Mouse (Mus musculus): Measurements from ENCODE around the gene Appl1. TPM values are rescaled to one million over a fixed set of nuclear protein-coding genes. Genes with fewer than 3 reads are reported as not detected.
"Not testable (repeated sequence)": the region's sequence is repeated elsewhere in the genome, so short reads cannot be mapped to it uniquely, and the experiment has no call there.

The Appl1 gene
- polyA plus RNA-seq, 1 experiment from 2014 or later, result 39.2 TPM

GRCm38 (mm10) chr14:26960518-26960917 lies 10.5 kb downstream of the Appl1 start:
- Histone ChIP-seq H3K4me2 (no peak overlapping the region), H3K9ac (no peak overlapping the region), H3K4me1 (no peaks in the 10 kb centered on the region), H3K27me3 (replicated peaks) (no peaks in the 10 kb centered on the region), H3K9me3 (no peaks in the 10 kb centered on the region), H3K4me3 (replicated peaks) (no peak overlapping the region), H3K36me3 (no peaks in the 10 kb centered on the region), H3K27ac (no peak overlapping the region)
- no peak for ATAC-seq (ENCODE audit: insufficient read depth, low FRiP score, low read depth)
- 82% methylated on average over 1 of the region's 1 CpGs for WGBS

- H3K27ac ChIP-seq; H3K27me3 ChIP-seq (replicated peaks); H3K4me2 ChIP-seq; ATAC-seq (ENCODE audit: insufficient read depth, low FRiP score, low read depth); H3K9ac ChIP-seq; H3K4me1 ChIP-seq; H3K9me3 ChIP-seq; H3K36me3 ChIP-seq; H3K4me3 ChIP-seq (replicated peaks): not testable (repeated sequence)
- WGBS, result 89% methylated on average over 2 of the region's 2 CpGs
These were observed 14.9 kb downstream of the Appl1 start for GRCm38 (mm10) chr14:26956139-26956538.

- Histone ChIP-seq H3K9me3 (no peaks in the 10 kb centered on the region), H3K9ac (no peak overlapping the region), H3K36me3 (no peaks in the 10 kb centered on the region), H3K4me3 (replicated peaks) (no peak overlapping the region), H3K27ac (no peak overlapping the region), H3K27me3 (replicated peaks) (no peaks in the 10 kb centered on the region), H3K4me2 (no peak overlapping the region), H3K4me1 (no peaks in the 10 kb centered on the region)
- ATAC-seq (ENCODE audit: insufficient read depth, low FRiP score, low read depth), result no peak
- WGBS, result 78% methylated on average over 4 of the region's 4 CpGs
These were observed 35.5 kb downstream of the Appl1 start for GRCm38 (mm10) chr14:26935558-26935957.

- no peak overlapping the region for H3K27ac ChIP-seq
- H3K9me3 ChIP-seq, result no peaks in the 10 kb centered on the region
- no peak for ATAC-seq (ENCODE audit: insufficient read depth, low FRiP score, low read depth)
- no peak overlapping the region for H3K4me3 ChIP-seq (replicated peaks)
- H3K27me3 ChIP-seq (replicated peaks), result no peaks in the 10 kb centered on the region
- H3K4me1 ChIP-seq, result no peaks in the 10 kb centered on the region
- no peaks in the 10 kb centered on the region for H3K36me3 ChIP-seq
- no peak overlapping the region for H3K9ac ChIP-seq
- H3K4me2 ChIP-seq, result no peak overlapping the region
- WGBS, result 91% methylated on average over 3 of the region's 3 CpGs
These were observed 36.1 kb downstream of the Appl1 start for GRCm38 (mm10) chr14:26934891-26935290.

GRCm38 (mm10) chr14:26923702-26924421 lies 47.2 kb downstream of the Appl1 start:
- no peak overlapping the region for H3K27ac ChIP-seq
- H3K4me2 ChIP-seq, result no peak overlapping the region
- H3K27me3 ChIP-seq (replicated peaks), result no peaks in the 10 kb centered on the region
- ATAC-seq (ENCODE audit: insufficient read depth, low FRiP score, low read depth), result no peak
- 86% methylated on average over 5 of the region's 5 CpGs for WGBS
- H3K4me3 ChIP-seq (replicated peaks), result no peak overlapping the region
- H3K36me3 ChIP-seq, result 0 out of 2 replicates have a peak, but pooled peaks cover 4% of the 10 kb centered on the region
- no peak overlapping the region for H3K9ac ChIP-seq
- no peaks in the 10 kb centered on the region for H3K9me3 ChIP-seq
- no peaks in the 10 kb centered on the region for H3K4me1 ChIP-seq

GRCm38 (mm10) chr14:26919310-26919709 lies 51.7 kb downstream of the Appl1 start:
- H3K9me3 ChIP-seq, result no peaks in the 10 kb centered on the region
- 92% methylated on average over 3 of the region's 3 CpGs for WGBS
- no peak overlapping the region for H3K9ac ChIP-seq
- H3K4me2 ChIP-seq, result no peak overlapping the region
- H3K36me3 ChIP-seq, result no peaks in the 10 kb centered on the region
- H3K27ac ChIP-seq, result no peak overlapping the region
- H3K27me3 ChIP-seq (replicated peaks), result no peaks in the 10 kb centered on the region
- ATAC-seq (ENCODE audit: insufficient read depth, low FRiP score, low read depth), result no peak
- H3K4me3 ChIP-seq (replicated peaks), result no peak overlapping the region
- no peaks in the 10 kb centered on the region for H3K4me1 ChIP-seq

GRCm38 (mm10) chr14:26913681-26914268 lies 57.3 kb downstream of the Appl1 start:
- Histone ChIP-seq H3K4me2 (no peak overlapping the region), H3K9me3 (no peaks in the 10 kb centered on the region), H3K4me1 (no peaks in the 10 kb centered on the region), H3K27ac (no peak overlapping the region), H3K9ac (no peak overlapping the region), H3K36me3 (no peaks in the 10 kb centered on the region), H3K4me3 (replicated peaks) (no peak overlapping the region), H3K27me3 (replicated peaks) (no peaks in the 10 kb centered on the region)
- 75% methylated on average over 9 of the region's 9 CpGs for WGBS
- ATAC-seq (ENCODE audit: insufficient read depth, low FRiP score, low read depth), result no peak

GRCm38 (mm10) chr14:26911826-26912225 lies 59.2 kb downstream of the Appl1 start:
- WGBS, result 88% methylated on average over 13 of the region's 13 CpGs
- no peaks in the 10 kb centered on the region for H3K4me1 ChIP-seq
- H3K4me2 ChIP-seq, result no peak overlapping the region
- no peaks in the 10 kb centered on the region for H3K27me3 ChIP-seq (replicated peaks)
- H3K36me3 ChIP-seq, result no peaks in the 10 kb centered on the region
- no peak overlapping the region for H3K9ac ChIP-seq
- H3K9me3 ChIP-seq, result no peaks in the 10 kb centered on the region
- no peak overlapping the region for H3K4me3 ChIP-seq (replicated peaks)
- ATAC-seq (ENCODE audit: insufficient read depth, low FRiP score, low read depth), result no peak
- H3K27ac ChIP-seq, result no peak overlapping the region

GRCm38 (mm10) chr14:26911201-26911600 lies 59.8 kb downstream of the Appl1 start:
- no peak for ATAC-seq (ENCODE audit: insufficient read depth, low FRiP score, low read depth)
- Histone ChIP-seq H3K4me3 (replicated peaks) (no peak overlapping the region), H3K27ac (no peak overlapping the region), H3K9me3 (no peaks in the 10 kb centered on the region), H3K27me3 (replicated peaks) (no peaks in the 10 kb centered on the region), H3K4me1 (no peaks in the 10 kb centered on the region), H3K9ac (no peak overlapping the region), H3K36me3 (no peaks in the 10 kb centered on the region), H3K4me2 (no peak overlapping the region)
- WGBS, result 64% methylated on average over 6 of the region's 6 CpGs

- 42% methylated on average over 9 of the region's 9 CpGs for WGBS
- H3K9ac ChIP-seq; H3K4me3 ChIP-seq (replicated peaks); H3K9me3 ChIP-seq; ATAC-seq (ENCODE audit: insufficient read depth, low FRiP score, low read depth); H3K36me3 ChIP-seq; H3K4me2 ChIP-seq; H3K27ac ChIP-seq; H3K4me1 ChIP-seq; H3K27me3 ChIP-seq (replicated peaks): not testable (repeated sequence)
These were observed 60.6 kb downstream of the Appl1 start for GRCm38 (mm10) chr14:26910461-26910860.

GRCm38 (mm10) chr14:26907401-26907800 lies 63.6 kb downstream of the Appl1 start:
- no peak for ATAC-seq (ENCODE audit: insufficient read depth, low FRiP score, low read depth)
- H3K36me3 ChIP-seq, result no peaks in the 10 kb centered on the region
- H3K9me3 ChIP-seq, result no peaks in the 10 kb centered on the region
- no peaks in the 10 kb centered on the region for H3K4me1 ChIP-seq
- no peak overlapping the region for H3K9ac ChIP-seq
- H3K27me3 ChIP-seq (replicated peaks), result no peaks in the 10 kb centered on the region
- no peak overlapping the region for H3K4me2 ChIP-seq
- WGBS, result 90% methylated on average over 4 of the region's 4 CpGs
- H3K27ac ChIP-seq, result no peak overlapping the region
- no peak overlapping the region for H3K4me3 ChIP-seq (replicated peaks)

- no peak for ATAC-seq (ENCODE audit: insufficient read depth, low FRiP score, low read depth)
- 78% methylated on average over 12 of the region's 12 CpGs for WGBS
- H3K27me3 ChIP-seq (replicated peaks), result no peaks in the 10 kb centered on the region
- no peak overlapping the region for H3K27ac ChIP-seq
- no peaks in the 10 kb centered on the region for H3K4me1 ChIP-seq
- H3K9ac ChIP-seq, result no peak overlapping the region
- H3K4me3 ChIP-seq (replicated peaks), result no peak overlapping the region
- no peaks in the 10 kb centered on the region for H3K36me3 ChIP-seq
- H3K4me2 ChIP-seq, result no peak overlapping the region
- no peaks in the 10 kb centered on the region for H3K9me3 ChIP-seq
These were observed 70.1 kb downstream of the Appl1 start for GRCm38 (mm10) chr14:26900893-26901292.
